Mouse (Mus musculus) MEL (cell line): ENCODE measurements around the gene Elob.

Experiments
- CTCF ChIP-seq, 3 experiments: IDR thresholded peaks in 2 of 3; conservative IDR thresholded peaks in 1 of 3; 2 replicates each; pipeline ENCODE4 v1.5.1; 2011 to 2012; ENCODE audit warnings: low read length in 3 of 3, low read depth in 2 of 3, mild to moderate bottlenecking in 2 of 3, improper control_type of control experiment in 1 of 3, inconsistent platforms in 1 of 3, mixed read lengths in 1 of 3, moderate library complexity in 1 of 3; ENCODE audit not compliant: control insufficient read depth in 1 of 3, insufficient read depth in 1 of 3, poor library complexity in 1 of 3, severe bottlenecking in 1 of 3
- EP300 ChIP-seq, 2 experiments: IDR thresholded peaks; 2 replicates each; pipeline ENCODE4 v1.6.1; 2011; ENCODE audit warnings: improper control_type of control experiment in 2 of 2, low read length in 2 of 2, low read depth in 1 of 2, mild to moderate bottlenecking in 1 of 2
- GABPA ChIP-seq: IDR thresholded peaks from 2 replicates; pipeline ENCODE4 v1.6.1; 2012; ENCODE audit warnings: low read depth, mild to moderate bottlenecking, inconsistent platforms, low read length, improper control_type of control experiment, moderate library complexity
- POLR2A ChIP-seq, 2 experiments: IDR thresholded peaks; 2 replicates each; pipeline ENCODE4 v1.6.1; 2011 to 2012; ENCODE audit warnings: low read length in 2 of 2, mild to moderate bottlenecking in 2 of 2, control low read depth in 1 of 2, improper control_type of control experiment in 1 of 2, low read depth in 1 of 2, moderate library complexity in 1 of 2; ENCODE audit not compliant: control insufficient read depth in 1 of 2, insufficient read depth in 1 of 2, poor library complexity in 1 of 2
- RAD21 ChIP-seq: IDR thresholded peaks from 2 replicates; pipeline ENCODE4 v1.6.1; 2011; ENCODE audit warnings: mild to moderate bottlenecking, low read depth, low read length, improper control_type of control experiment

DNA sequence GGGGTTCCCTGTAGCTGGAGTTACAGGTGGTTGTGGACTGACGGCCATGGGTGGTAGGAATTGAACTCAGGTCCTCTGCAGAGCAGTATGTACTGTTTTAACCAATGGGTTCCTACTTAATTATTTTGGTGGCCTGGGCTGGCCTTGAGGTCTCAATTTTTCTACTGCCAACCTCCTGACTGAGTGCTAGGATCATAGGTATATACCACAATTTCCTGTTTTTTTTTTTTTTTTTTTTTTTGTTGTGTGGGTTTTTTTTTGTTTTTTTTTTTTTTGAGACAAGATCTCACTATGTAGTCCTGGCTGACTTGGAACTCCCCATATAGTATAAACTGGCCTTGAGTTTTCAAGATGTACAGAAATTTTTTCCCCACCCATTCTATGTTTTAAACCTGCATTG is 2.3 kb upstream of the Elob start:
- no peak for TF ChIP-seq CTCF (IDR thresholded peaks at IDR 0.05 in 2 of 3, conservative IDR thresholded peaks at IDR 0.05 in 1 of 3; ENCODE audit: control insufficient read depth in 1 of 3, insufficient read depth in 1 of 3, low read depth in 2 of 3, low read length in 3 of 3, poor library complexity in 1 of 3, severe bottlenecking in 1 of 3)
- no peak for TF ChIP-seq EP300 (IDR thresholded peaks at IDR 0.05; ENCODE audit: low read depth in 1 of 2, low read length in 2 of 2)
- no peak for TF ChIP-seq POLR2A (IDR thresholded peaks at IDR 0.05; ENCODE audit: control insufficient read depth in 1 of 2, insufficient read depth in 1 of 2, low read depth in 1 of 2, low read length in 2 of 2, poor library complexity in 1 of 2)
- no peak for TF ChIP-seq GABPA
- no peak for TF ChIP-seq RAD21
